Comparison of ENCODE assay signal across 10 mouse cellular contexts in the genomic region with DNA sequence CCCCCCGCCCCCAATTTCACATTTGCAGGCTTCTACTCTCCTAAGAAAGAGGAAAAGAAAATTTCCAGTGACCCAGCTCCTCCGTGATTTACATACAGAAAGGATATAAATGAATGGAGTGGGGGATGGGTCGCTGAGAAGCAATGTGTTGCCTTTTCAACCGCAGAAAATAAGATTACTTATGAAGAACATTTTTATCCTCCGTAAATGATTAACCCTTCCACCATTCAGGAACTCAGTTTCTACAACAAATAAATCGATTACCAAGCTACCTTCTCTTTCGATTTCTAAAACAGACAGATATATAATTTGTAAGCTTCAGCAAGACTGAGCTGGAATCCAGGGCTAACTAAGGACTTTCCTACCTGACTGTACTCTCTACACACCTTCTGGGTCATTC. TPM values are rescaled to one million over a fixed set of nuclear protein-coding genes. Genes with fewer than 3 reads are reported as not detected.
A peak's percentile ranks its signal among the peaks of the same experiment; 100 is the strongest.
DNase-seq lines count a peak whose midpoint lies in the region; ATAC-seq lines count a peak whose summit lies in the region.
"Had no signal": no experiment of that assay in that cellular context is flagged by ENCODE, and none has a peak within 500 bp of the region (broad histone marks: within the 10 kb centered on the region; RNA-seq: fewer than 3 reads in every experiment).

No protein-coding gene starts in this region.

- H3K9ac ChIP-seq in heart, embryonic 12.5 days = no peak overlapping the region
- H3K9ac ChIP-seq in hindbrain, embryonic 15.5 days = peak overlapping the region; percentile 54
- H3K9ac ChIP-seq in midbrain, embryonic 12.5 days (replicated peaks) = peak overlapping the region; percentile 57

- H3K27ac ChIP-seq in heart, embryonic 12.5 days (ENCODE audit: poor library complexity, severe bottlenecking) = no peak overlapping the region
- H3K27ac ChIP-seq in hindbrain, embryonic 15.5 days (replicated peaks) = peak overlapping the region; percentile 85
- H3K27ac ChIP-seq in midbrain, embryonic 12.5 days (replicated peaks) = no peak overlapping the region

- WGBS in heart, embryonic 12.5 days = 18% methylated on average over 7 of the region's 7 CpGs
- 5% methylated on average over 7 of the region's 7 CpGs for WGBS in hindbrain, embryonic 15.5 days
- 5% methylated on average over 7 of the region's 7 CpGs for WGBS in midbrain, embryonic 12.5 days

- H3K4me1 ChIP-seq in heart, embryonic 12.5 days (replicated peaks) = peaks cover 13% of the 10 kb centered on the region
- peaks cover 10% of the 10 kb centered on the region; the same call in 1 of the 2 replicates for H3K4me1 ChIP-seq in hindbrain, embryonic 15.5 days (replicated peaks)
- H3K4me1 ChIP-seq in midbrain, embryonic 12.5 days = peaks cover 11% of the 10 kb centered on the region

- intact Hi-C loops in heart, postnatal 10 days (cut with DNase I) = no loop called here

- no peak for DNase-seq in heart, postnatal 10 days
- peak; percentile 74 to 82 for DNase-seq in cerebellum, postnatal 10 days
- no peak for DNase-seq in testis, postnatal 10 days (ENCODE audit: low spot score)
- DNase-seq in testis, postnatal 14 days (ENCODE audit: low spot score) = no peak
- DNase-seq in thymus, postnatal 25 days = no peak

- H3K27me3 ChIP-seq in heart, embryonic 12.5 days (replicated peaks) = peaks cover 18% of the 10 kb centered on the region
- H3K27me3 ChIP-seq in hindbrain, embryonic 15.5 days = peaks cover 5% of the 10 kb centered on the region; the same call in 1 of the 2 replicates
- peaks cover 18% of the 10 kb centered on the region for H3K27me3 ChIP-seq in midbrain, embryonic 12.5 days
- H3K27me3 ChIP-seq: CH12.LX had no signal

- ATAC-seq in heart, embryonic 12.5 days (ENCODE audit: insufficient number of reproducible peaks, low FRiP score) = no peak
- ATAC-seq in hindbrain, embryonic 15.5 days (ENCODE audit: low FRiP score, low read depth) = no peak
- ATAC-seq in midbrain, embryonic 12.5 days (ENCODE audit: low FRiP score, low read depth) = 0 out of 2 replicates have a peak, but pooled peaks have one; percentile 10

- peak overlapping the region; percentile 41 for H3K4me3 ChIP-seq in heart, embryonic 12.5 days
- H3K4me3 ChIP-seq in hindbrain, embryonic 15.5 days = peak overlapping the region; percentile 63
- peak overlapping the region; percentile 48 for H3K4me3 ChIP-seq in midbrain, embryonic 12.5 days

- no peaks in the 10 kb centered on the region for H3K36me3 ChIP-seq in heart, embryonic 12.5 days
- H3K36me3 ChIP-seq in hindbrain, embryonic 15.5 days = no peaks in the 10 kb centered on the region
- no peaks in the 10 kb centered on the region for H3K36me3 ChIP-seq in midbrain, embryonic 12.5 days

- peak overlapping the region; percentile 75 for H3K4me2 ChIP-seq in heart, embryonic 12.5 days
- H3K4me2 ChIP-seq in hindbrain, embryonic 15.5 days = peak overlapping the region; percentile 83
- peak overlapping the region; percentile 78 for H3K4me2 ChIP-seq in midbrain, embryonic 12.5 days (replicated peaks)

- no peaks in the 10 kb centered on the region for H3K9me3 ChIP-seq in heart, embryonic 12.5 days (replicated peaks)
- no peaks in the 10 kb centered on the region for H3K9me3 ChIP-seq in hindbrain, embryonic 15.5 days
- no peaks in the 10 kb centered on the region for H3K9me3 ChIP-seq in midbrain, embryonic 12.5 days

RNA-seq across cellular contexts. Expression of a gene that starts 0.3 kb away (rescaled TPM):
- not detected in 2 replicates for polyA plus RNA-seq in heart, embryonic 12.5 days (2016; fragmentation: Nextera tagmentation; extraction: Ambion mirVana)
- not detected for total RNA-seq in heart, postnatal 10 days (2021)
- polyA plus RNA-seq in hindbrain, embryonic 15.5 days (2015; fragmentation: Nextera tagmentation; extraction: Ambion mirVana) = 33.1 and 39.3 TPM in 2 replicates
- polyA plus RNA-seq in midbrain, embryonic 12.5 days (2016; fragmentation: Nextera tagmentation; extraction: Ambion mirVana) = 2.2 and 3.4 TPM in 2 replicates
- total RNA-seq: CH12.LX; common myeloid progenitor, adult 5-6 weeks had no signal

Comparison
In these comparisons a context has a peak if more than half of its experiments do, and no peak if none do; other contexts are left out.
1. DNase-seq: peak in cerebellum, postnatal 10 days (2 of 2); none in heart, postnatal 10 days (0 of 2), testis, postnatal 10 days (single experiment), testis, postnatal 14 days (single experiment) and thymus, postnatal 25 days (single experiment).
2. Peak in every context shown above with its lines, with median percentiles within 50 percentile points of each other: H3K4me2 ChIP-seq and H3K4me3 ChIP-seq.